Mouse (Mus musculus): ENCODE measurements at regions not wholly inside any gene's neighbourhood (a gene's known extent, or its start where the extent isn't known, plus 50 kb on each side); places are given as distances from the start of the nearest gene placed in this dataset.

DNA sequence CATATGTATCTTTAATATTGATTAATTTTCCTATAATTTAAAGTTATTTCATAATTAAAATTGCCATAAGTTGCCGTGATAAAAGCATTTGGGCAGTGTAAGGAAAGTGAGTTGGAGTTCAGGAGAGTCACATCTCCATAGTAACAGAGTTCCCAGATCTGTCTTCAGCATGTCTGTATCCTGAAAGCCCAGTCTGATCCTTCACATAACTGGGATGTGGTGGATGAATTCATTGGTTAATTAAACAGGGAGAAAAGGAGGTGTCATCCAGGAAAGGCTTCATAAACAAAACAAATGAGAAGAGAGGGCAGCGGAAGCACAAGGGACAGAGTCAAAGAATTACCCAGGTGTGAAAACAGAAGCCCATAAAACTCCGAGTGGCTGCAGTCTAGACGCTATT, 363.5 kb downstream of the Sec23a start:
- 0 out of 2 replicates have a peak, but pooled peaks cover 2% of the 10 kb centered on the region for H3K4me1 ChIP-seq (ENCODE audit: control insufficient read depth, insufficient read depth, low read length)
- no peak overlapping the region for H3K4me2 ChIP-seq (replicated peaks; ENCODE audit: low read depth, low read length, severe bottlenecking)
- 17% methylated on average over 4 of the region's 4 CpGs for WGBS
- no peak overlapping the region for H3K9ac ChIP-seq (ENCODE audit: low read depth, low read length, severe bottlenecking)
- no peak for DNase-seq (ENCODE audit: low spot score)
- H3K27me3 ChIP-seq (ENCODE audit: control insufficient read depth, insufficient read depth, low read length): no peaks in the 10 kb centered on the region
- no peak overlapping the region for H3K27ac ChIP-seq (replicated peaks; ENCODE audit: low read depth, low read length)
- ATAC-seq (ENCODE audit: low FRiP score, low read depth): no peak
- no peak overlapping the region for H3K4me3 ChIP-seq (replicated peaks; ENCODE audit: low read length)
- no peak for TF ChIP-seq POLR2A (IDR thresholded peaks at IDR 0.05; ENCODE audit: borderline replicate concordance, extremely low read depth, insufficient read depth, insufficient read length)
- H3K36me3 ChIP-seq (ENCODE audit: control insufficient read depth, insufficient read depth, low read length): no peaks in the 10 kb centered on the region
- no peaks in the 10 kb centered on the region for H3K9me3 ChIP-seq (ENCODE audit: control insufficient read depth, low read length)

DNA sequence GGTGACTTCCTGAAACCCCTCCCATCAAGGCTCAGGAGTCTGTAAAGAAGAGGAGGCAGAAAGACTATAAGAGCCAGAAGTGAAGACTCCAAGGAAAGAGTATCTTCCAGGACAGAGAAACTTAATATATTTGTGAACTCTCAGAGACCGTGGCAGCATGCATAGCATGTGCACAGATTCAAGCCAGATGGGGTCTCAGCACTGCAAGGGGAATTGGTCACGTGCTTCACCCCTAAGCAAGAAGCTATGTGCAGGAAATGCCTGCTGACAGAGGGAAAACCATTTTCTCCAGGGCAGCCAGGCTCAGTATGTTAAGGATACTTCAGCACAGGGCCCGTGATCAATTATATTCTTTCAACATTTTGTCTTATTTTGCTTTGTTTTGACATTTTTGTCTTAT, 368.0 kb downstream of the Sec23a start:
- ATAC-seq (ENCODE audit: low FRiP score, low read depth) (no peak), DNase-seq (ENCODE audit: low spot score) (peak; percentile 6)
- Histone ChIP-seq H3K4me2 (replicated peaks; ENCODE audit: low read depth, low read length, severe bottlenecking) (no peak overlapping the region), H3K36me3 (ENCODE audit: control insufficient read depth, insufficient read depth, low read length) (no peaks in the 10 kb centered on the region), H3K27ac (replicated peaks; ENCODE audit: low read depth, low read length) (no peak overlapping the region), H3K4me1 (ENCODE audit: control insufficient read depth, insufficient read depth, low read length) (peaks cover 8% of the 10 kb centered on the region; the same call in 1 of the 2 replicates), H3K4me3 (replicated peaks; ENCODE audit: low read length) (no peak overlapping the region), H3K27me3 (ENCODE audit: control insufficient read depth, insufficient read depth, low read length) (no peaks in the 10 kb centered on the region), H3K9me3 (ENCODE audit: control insufficient read depth, low read length) (no peaks in the 10 kb centered on the region), H3K9ac (ENCODE audit: low read depth, low read length, severe bottlenecking) (no peak overlapping the region)
- 27% methylated on average over 3 of the region's 3 CpGs for WGBS
- TF ChIP-seq POLR2A (IDR thresholded peaks at IDR 0.05; ENCODE audit: borderline replicate concordance, extremely low read depth, insufficient read depth, insufficient read length): no peak

DNA sequence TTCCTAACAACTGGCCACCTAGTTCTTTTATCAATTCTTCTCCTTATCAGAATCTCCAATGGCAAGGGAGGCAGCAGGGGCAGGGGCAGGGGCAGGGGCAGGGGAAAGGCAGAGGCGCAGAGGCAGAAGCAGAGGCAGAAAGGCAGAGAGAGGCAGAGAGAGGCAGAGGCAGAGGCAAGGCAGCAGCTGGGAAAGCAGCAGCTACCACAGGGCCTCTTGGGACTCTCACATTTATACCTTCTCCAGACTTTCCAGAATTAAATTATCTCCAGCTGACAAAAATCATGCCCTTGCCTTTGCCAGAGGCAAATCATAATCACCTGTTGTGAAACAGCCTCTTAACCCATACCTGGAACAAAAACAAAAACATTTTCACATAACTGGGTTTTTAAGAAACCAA, 370.4 kb upstream of the Clec14a start:
- DNase-seq (ENCODE audit: low spot score) (peak; percentile 57), ATAC-seq (ENCODE audit: low FRiP score, low read depth) (peak; percentile 57; the same call in 1 of the 2 replicates)
- Histone ChIP-seq H3K4me3 (replicated peaks; ENCODE audit: low read length) (no peak overlapping the region), H3K4me2 (replicated peaks; ENCODE audit: low read depth, low read length, severe bottlenecking) (no peak overlapping the region), H3K9ac (ENCODE audit: low read depth, low read length, severe bottlenecking) (no peak overlapping the region), H3K4me1 (ENCODE audit: control insufficient read depth, insufficient read depth, low read length) (peaks cover 11% of the 10 kb centered on the region; the same call in 1 of the 2 replicates), H3K27ac (replicated peaks; ENCODE audit: low read depth, low read length) (no peak overlapping the region), H3K9me3 (ENCODE audit: control insufficient read depth, low read length) (no peaks in the 10 kb centered on the region), H3K27me3 (ENCODE audit: control insufficient read depth, insufficient read depth, low read length) (no peaks in the 10 kb centered on the region), H3K36me3 (ENCODE audit: control insufficient read depth, insufficient read depth, low read length) (no peaks in the 10 kb centered on the region)
- 30% methylated on average over 1 of the region's 1 CpGs for WGBS
- no peak for TF ChIP-seq POLR2A (IDR thresholded peaks at IDR 0.05; ENCODE audit: borderline replicate concordance, extremely low read depth, insufficient read depth, insufficient read length)

DNA sequence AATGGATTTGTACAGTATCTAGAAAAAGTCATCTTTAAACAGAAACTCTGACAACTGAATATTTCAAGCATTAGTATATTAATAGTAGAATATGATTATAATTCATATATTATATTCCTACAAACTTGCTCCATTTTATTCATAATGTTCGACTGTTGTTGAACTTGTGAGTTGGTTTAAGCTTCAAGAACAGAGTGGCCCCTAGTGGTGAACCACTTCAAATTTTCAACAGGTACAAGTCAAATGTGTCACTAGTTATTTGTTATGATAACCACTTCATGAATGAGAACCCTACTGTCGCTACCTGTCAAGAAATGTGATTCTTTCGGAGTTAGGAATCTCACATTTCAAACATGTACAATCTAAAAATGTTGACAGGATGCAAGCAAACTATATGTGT, 369.2 kb upstream of the Clec14a start:
- ATAC-seq (ENCODE audit: low FRiP score, low read depth): no peak
- Histone ChIP-seq H3K36me3 (ENCODE audit: control insufficient read depth, insufficient read depth, low read length) (no peaks in the 10 kb centered on the region), H3K4me3 (replicated peaks; ENCODE audit: low read length) (no peak overlapping the region), H3K27ac (replicated peaks; ENCODE audit: low read depth, low read length) (no peak overlapping the region), H3K4me1 (ENCODE audit: control insufficient read depth, insufficient read depth, low read length) (peaks cover 8% of the 10 kb centered on the region; the same call in 1 of the 2 replicates), H3K4me2 (replicated peaks; ENCODE audit: low read depth, low read length, severe bottlenecking) (no peak overlapping the region), H3K9ac (ENCODE audit: low read depth, low read length, severe bottlenecking) (no peak overlapping the region), H3K9me3 (ENCODE audit: control insufficient read depth, low read length) (no peaks in the 10 kb centered on the region), H3K27me3 (ENCODE audit: control insufficient read depth, insufficient read depth, low read length) (no peaks in the 10 kb centered on the region)
- DNase-seq (ENCODE audit: low spot score): peak; percentile 20
- 76% methylated on average over 3 of the region's 3 CpGs for WGBS
- TF ChIP-seq POLR2A (IDR thresholded peaks at IDR 0.05; ENCODE audit: borderline replicate concordance, extremely low read depth, insufficient read depth, insufficient read length): no peak

DNA sequence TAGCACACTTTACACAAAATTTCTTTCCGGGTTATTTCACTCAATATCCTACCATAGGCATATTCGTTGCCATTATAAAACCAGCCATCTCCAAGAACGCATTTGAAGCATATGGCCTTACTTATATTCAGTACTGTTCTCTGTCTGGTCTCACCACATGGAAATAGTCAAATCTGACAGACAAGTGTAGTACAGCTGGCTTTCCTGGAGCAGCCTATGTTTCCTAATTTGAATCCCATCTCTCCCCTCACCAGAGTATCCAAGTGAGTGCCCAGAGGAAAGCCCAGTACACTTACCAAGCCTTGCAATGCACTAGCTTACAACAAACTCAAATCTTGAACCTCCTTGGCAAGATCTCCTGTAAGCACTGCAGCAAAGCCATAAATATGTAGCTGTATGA, 363.4 kb upstream of the Clec14a start:
- no peak overlapping the region for H3K4me2 ChIP-seq (replicated peaks; ENCODE audit: low read depth, low read length, severe bottlenecking)
- H3K27ac ChIP-seq (replicated peaks; ENCODE audit: low read depth, low read length): no peak overlapping the region
- H3K27me3 ChIP-seq (ENCODE audit: control insufficient read depth, insufficient read depth, low read length): no peaks in the 10 kb centered on the region
- H3K4me1 ChIP-seq (ENCODE audit: control insufficient read depth, insufficient read depth, low read length): no peaks in the 10 kb centered on the region
- DNase-seq (ENCODE audit: low spot score) (peak; percentile 9), ATAC-seq (ENCODE audit: low FRiP score, low read depth) (no peak)
- H3K4me3 ChIP-seq (replicated peaks; ENCODE audit: low read length): no peak overlapping the region
- WGBS: 57% methylated on average over 3 of the region's 3 CpGs
- H3K9me3 ChIP-seq (ENCODE audit: control insufficient read depth, low read length): no peaks in the 10 kb centered on the region
- no peak for TF ChIP-seq POLR2A (IDR thresholded peaks at IDR 0.05; ENCODE audit: borderline replicate concordance, extremely low read depth, insufficient read depth, insufficient read length)
- H3K36me3 ChIP-seq (ENCODE audit: control insufficient read depth, insufficient read depth, low read length): no peaks in the 10 kb centered on the region
- no peak overlapping the region for H3K9ac ChIP-seq (ENCODE audit: low read depth, low read length, severe bottlenecking)

DNA sequence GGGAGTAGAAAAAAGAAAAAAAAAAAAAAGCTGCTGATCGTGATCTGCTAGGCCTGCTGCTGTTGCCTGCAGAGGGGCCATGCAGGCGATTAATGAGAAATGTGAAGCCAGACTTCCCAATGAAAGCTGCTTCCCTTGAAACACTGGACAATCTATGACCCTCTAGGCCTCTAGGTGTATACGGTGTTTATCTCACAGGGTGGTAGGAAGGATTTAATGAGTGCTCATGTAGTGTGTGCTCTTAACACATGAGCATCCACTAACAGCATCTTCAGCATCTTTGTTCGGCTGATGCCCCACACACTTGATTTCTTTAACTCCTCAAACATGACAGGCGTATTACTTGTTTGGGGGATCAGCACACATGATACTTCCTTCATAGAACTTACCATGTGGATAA, 359.7 kb upstream of the Clec14a start:
- DNase-seq (ENCODE audit: low spot score) (no peak), ATAC-seq (ENCODE audit: low FRiP score, low read depth) (no peak)
- Histone ChIP-seq H3K36me3 (ENCODE audit: control insufficient read depth, insufficient read depth, low read length) (no peaks in the 10 kb centered on the region), H3K27me3 (ENCODE audit: control insufficient read depth, insufficient read depth, low read length) (no peaks in the 10 kb centered on the region), H3K4me3 (replicated peaks; ENCODE audit: low read length) (no peak overlapping the region), H3K9ac (ENCODE audit: low read depth, low read length, severe bottlenecking) (no peak overlapping the region), H3K27ac (replicated peaks; ENCODE audit: low read depth, low read length) (no peak overlapping the region), H3K4me1 (ENCODE audit: control insufficient read depth, insufficient read depth, low read length) (no peaks in the 10 kb centered on the region), H3K9me3 (ENCODE audit: control insufficient read depth, low read length) (no peaks in the 10 kb centered on the region), H3K4me2 (replicated peaks; ENCODE audit: low read depth, low read length, severe bottlenecking) (no peak overlapping the region)
- WGBS: 42% methylated on average over 5 of the region's 5 CpGs
- no peak for TF ChIP-seq POLR2A (IDR thresholded peaks at IDR 0.05; ENCODE audit: borderline replicate concordance, extremely low read depth, insufficient read depth, insufficient read length)

All from limb, embryonic 14.5 days (tissue).